Mouse (Mus musculus) effector memory CD4-positive, alpha-beta T cell, adult 7 months (primary cell): ENCODE data around the gene Cald1. TPM values are rescaled to one million over a fixed set of nuclear protein-coding genes. Genes with fewer than 3 reads are reported as not detected.

ENCODE experiments used
- polyA plus RNA-seq: library from polyadenylated mRNA; unstranded; fragments of 100-300 nt; shearing (Covaris generic); gene quantifications from one replicate; pipeline ENCODE4 v1.2.1, GENCODE M21; 2017

The Cald1 gene
- 0.99 TPM for polyA plus RNA-seq

GRCm38 (mm10) chr6:34598121-34599065 lies at the start of gene Cald1:
Gene Cald1 (plus strand): TSS chr6:34598500.

GRCm38 (mm10) chr6:34780231-34780942 lies 182.1 kb downstream of the Cald1 start, which contains the start of gene Agbl3:
Gene Agbl3 (plus strand): TSS chr6:34780432.

Other genes starting within 250 kb of the Cald1 start
- gene Akr1b8, start 244.4 kb upstream of the Cald1 start, polyA plus RNA-seq = 1.7 TPM
- 37.0 TPM for gene Akr1b10, start 214.3 kb upstream of the Cald1 start, polyA plus RNA-seq
- not detected for gene Akr1b7, start 186.2 kb upstream of the Cald1 start, polyA plus RNA-seq
- 39.7 TPM for gene Bpgm, start 122.3 kb upstream of the Cald1 start, polyA plus RNA-seq
- 1.8 TPM for gene Agbl3, start 181.9 kb downstream of the Cald1 start, polyA plus RNA-seq